Mouse (Mus musculus) neutrophil, adult 5-6 weeks (primary cell): ENCODE data around the gene Gm6871. TPM values are rescaled to one million over a fixed set of nuclear protein-coding genes. Genes with fewer than 3 reads are reported as not detected.
"Not testable (repeated sequence)": the region's sequence is repeated elsewhere in the genome, so short reads cannot be mapped to it uniquely, and the experiment has no call there.

Experiments
- ATAC-seq: fragments of 151-379, 151-347 bp; 2 replicates; pipeline ENCODE4 v1.8.0; 2017; ENCODE audit warnings: mild to moderate bottlenecking, moderate TSS enrichment; ENCODE audit not compliant: insufficient number of reproducible peaks, poor library complexity, low FRiP score, severe bottlenecking; ENCODE audit errors: extremely low read depth
- total RNA-seq: library from RNA; stranded (forward); fragments of 200-1000 nt; gene quantifications from 2 replicates; pipeline ENCODE4 v1.2.3, GENCODE M21; 2017

Gm6871 gene
- total RNA-seq, result not detected in 2 replicates

GRCm38 (mm10) chr7:41573562-41573961 lies at the start of gene Gm6871:
Gene Gm6871 (minus strand): TSS chr7:41573662.
- not testable (repeated sequence) for ATAC-seq

GRCm38 (mm10) chr7:41616241-41616640 lies 42.8 kb upstream of the Gm6871 start:
- ATAC-seq, result not testable (repeated sequence)

DNA sequence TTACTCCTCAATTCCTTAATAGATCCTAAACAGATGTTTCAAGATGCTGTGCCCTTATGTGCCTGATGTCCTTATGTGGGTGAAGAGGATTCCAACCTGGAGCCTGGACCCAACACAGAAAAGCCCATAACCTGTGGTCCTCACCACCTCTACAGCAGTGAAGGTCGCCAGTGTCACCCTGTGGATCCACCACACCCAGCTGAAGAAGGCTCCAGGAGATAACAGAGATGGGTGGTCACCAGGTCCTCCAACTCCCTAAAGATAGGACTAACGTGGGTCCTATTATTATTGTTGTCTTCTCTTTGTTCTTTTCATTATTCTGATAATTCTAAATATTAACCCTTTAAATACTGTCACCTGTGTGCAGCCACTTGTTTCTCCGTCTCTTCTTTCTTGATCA lies 38.2 kb upstream of the Gm6871 start:
- no peak for ATAC-seq

DNA sequence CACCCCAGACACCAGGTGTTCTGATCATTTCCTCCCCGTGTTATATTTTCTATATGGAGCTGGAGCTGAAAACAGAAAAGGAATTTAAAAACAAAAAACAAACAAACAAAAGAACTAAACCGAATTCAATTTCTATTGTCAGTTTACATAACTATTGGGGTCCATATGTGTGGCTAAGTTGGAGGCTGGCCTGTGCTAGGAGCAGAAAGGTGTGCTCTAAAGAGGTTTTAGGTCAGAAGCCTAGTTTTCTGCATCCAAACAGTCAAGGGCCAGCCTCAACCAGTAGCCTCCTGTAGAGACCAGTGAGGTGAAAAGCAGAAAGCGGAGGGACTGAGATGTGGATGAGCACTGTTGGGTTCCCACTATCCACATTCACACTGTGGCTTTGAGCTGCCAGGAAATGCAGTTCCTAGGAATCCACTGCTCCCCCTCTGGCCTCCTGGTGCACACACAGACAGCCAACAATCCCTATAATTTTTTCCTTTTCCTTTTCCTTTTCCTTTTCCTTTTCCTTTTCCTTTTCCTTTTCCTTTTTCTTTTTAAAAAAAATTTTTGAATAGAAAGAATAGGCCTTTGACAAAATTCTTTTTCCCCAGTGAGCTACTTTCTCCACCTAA lies 26.6 kb upstream of the Gm6871 start:
- no peak for ATAC-seq

GRCm38 (mm10) chr7:41599034-41599813 lies 25.8 kb upstream of the Gm6871 start, which contains the start of gene 2610021A01Rik:
Gene 2610021A01Rik (plus strand): TSS chr7:41599230.
- peak; percentile 97 for ATAC-seq

DNA sequence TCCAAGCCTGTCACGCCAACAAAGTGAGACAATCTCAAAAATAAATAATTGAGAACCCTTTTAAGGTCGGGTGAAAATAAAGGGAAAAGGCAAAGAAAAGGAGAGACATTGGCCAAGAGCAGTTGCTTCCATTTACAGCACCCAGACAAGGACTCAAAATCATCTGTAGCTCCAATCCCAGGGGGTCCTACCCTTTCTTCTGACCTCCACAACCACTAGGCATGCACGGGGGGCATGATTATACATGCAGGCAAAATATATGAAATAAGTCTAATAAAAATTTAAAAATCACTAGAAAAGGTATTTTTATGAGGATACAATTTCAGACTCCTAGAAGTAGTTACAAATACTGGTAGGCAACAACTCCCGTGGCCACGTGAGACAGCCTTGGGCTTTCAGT lies 25.2 kb upstream of the Gm6871 start:
- no peak for ATAC-seq

DNA sequence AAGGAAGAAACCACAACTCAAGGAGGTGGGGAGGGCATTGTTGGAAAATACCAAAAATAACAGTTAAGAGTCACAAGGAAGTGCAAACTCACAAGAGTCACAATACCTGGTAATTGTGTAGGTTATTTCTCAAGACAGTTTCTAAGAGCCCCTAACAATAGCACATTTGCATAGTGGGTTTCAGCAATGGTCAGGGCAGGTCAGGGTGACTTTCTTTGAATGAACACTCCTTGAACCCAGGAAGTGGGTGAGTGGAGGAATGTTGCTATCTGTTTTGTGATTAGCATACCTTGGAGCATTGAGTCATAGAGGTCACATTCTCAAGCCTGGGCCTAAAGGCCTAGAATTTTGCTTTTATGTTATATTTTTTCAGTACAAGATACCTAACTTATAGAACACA lies 14.4 kb upstream of the Gm6871 start:
- not testable (repeated sequence) for ATAC-seq

- no peak for ATAC-seq
These were observed 8.6 kb upstream of the Gm6871 start for GRCm38 (mm10) chr7:41582028-41582427.

- no peak for ATAC-seq
These were observed 4.5 kb upstream of the Gm6871 start for GRCm38 (mm10) chr7:41577956-41578355.

GRCm38 (mm10) chr7:41560681-41561080 lies 12.8 kb downstream of the Gm6871 start:
- ATAC-seq, result no peak

GRCm38 (mm10) chr7:41512672-41513071 lies 60.8 kb downstream of the Gm6871 start:
- no peak for ATAC-seq

GRCm38 (mm10) chr7:41512207-41512606 lies 61.3 kb downstream of the Gm6871 start:
- ATAC-seq, result no peak

DNA sequence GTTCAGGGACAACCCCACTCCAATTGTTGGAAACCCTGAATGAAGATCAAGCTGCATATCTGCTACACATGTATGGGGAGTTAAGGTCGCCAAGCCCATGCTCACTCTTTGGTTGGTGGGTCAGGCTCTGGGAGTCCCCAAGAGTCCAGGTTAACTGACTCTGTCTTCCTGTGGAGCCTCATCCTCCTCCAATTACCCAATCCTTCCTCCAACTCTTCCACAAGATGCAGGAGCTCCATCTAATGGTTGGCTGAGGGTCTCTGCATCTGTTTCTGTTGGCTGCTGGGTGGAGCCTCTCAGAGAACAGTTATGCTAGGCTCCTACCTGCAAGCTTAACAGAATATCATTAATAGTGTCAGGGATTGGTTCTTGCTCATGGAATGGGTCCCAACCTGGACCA lies 71.1 kb downstream of the Gm6871 start:
- ATAC-seq, result no peak

- peak; percentile 27; the same call in 1 of the 2 replicates for ATAC-seq
These were observed 73.1 kb downstream of the Gm6871 start for GRCm38 (mm10) chr7:41500151-41500934.

GRCm38 (mm10) chr7:41499389-41500049 lies 73.9 kb downstream of the Gm6871 start, which contains the start of the genes Gm20449 and AW146154:
Gene Gm20449 (minus strand): TSS chr7:41499417.
Gene AW146154 (minus strand): TSS chr7:41499890.
- peak; percentile 98 for ATAC-seq

DNA sequence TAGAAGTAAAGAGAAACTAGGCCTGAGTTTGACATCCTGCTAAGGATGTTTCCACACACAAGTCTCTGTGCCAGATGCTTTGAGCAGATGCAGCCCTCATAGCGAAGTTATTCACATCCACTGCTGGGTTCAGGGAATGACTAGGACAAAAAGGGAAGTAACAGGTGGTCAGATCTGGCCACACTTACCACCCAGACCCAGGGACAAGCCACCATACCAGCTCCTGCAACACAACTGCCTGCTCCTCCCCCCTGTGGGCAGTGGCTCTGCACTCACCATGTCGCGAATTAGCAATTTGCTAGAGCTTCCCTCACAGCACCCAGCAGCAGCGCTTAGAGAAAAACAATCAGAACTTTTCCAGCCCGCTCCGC lies 74.5 kb downstream of the Gm6871 start:
- not testable (repeated sequence) for ATAC-seq

- ATAC-seq, result not testable (repeated sequence)
These were observed 75.0 kb downstream of the Gm6871 start for GRCm38 (mm10) chr7:41498464-41498863.

- ATAC-seq, result no peak
These were observed 75.6 kb downstream of the Gm6871 start for GRCm38 (mm10) chr7:41497871-41498270.
